Mouse (Mus musculus) midbrain, embryonic 14.5 days (tissue): ENCODE measurements around the gene Depdc5. TPM values are rescaled to one million over a fixed set of nuclear protein-coding genes. Genes with fewer than 3 reads are reported as not detected.
"Not testable (repeated sequence)": the region's sequence is repeated elsewhere in the genome, so short reads cannot be mapped to it uniquely, and the experiment has no call there.

Source experiments
- ATAC-seq: fragments of 200-750 bp; cut with Nextera tagmentation; 2 replicates; pipeline ENCODE4 v1.8.0; 2017; ENCODE audit warnings: moderate number of reproducible peaks, moderate library complexity; ENCODE audit not compliant: low FRiP score, low TSS enrichment
- DNase-seq: peaks from one replicate; pipeline ENCODE4 v3.0.0-alpha.2; 2015
- H3K27ac ChIP-seq: fragments of 300-500 bp; sonication (generic); replicated peaks from 2 replicates; pipeline ENCODE4 v1.5.1; 2014; ENCODE audit warnings: mild to moderate bottlenecking, low read depth, low read length, moderate library complexity
- H3K27me3 ChIP-seq: fragments of 300-500 bp; sonication (generic); 2 replicates; pipeline ENCODE4 v1.6.1; 2014; ENCODE audit warnings: low read length, control low read depth, mixed read lengths; ENCODE audit not compliant: control insufficient read depth, insufficient read depth
- H3K36me3 ChIP-seq: fragments of 300-500 bp; sonication (generic); 2 replicates; pipeline ENCODE4 v1.6.1; 2014; ENCODE audit warnings: low read length, control low read depth; ENCODE audit not compliant: control insufficient read depth, insufficient read depth
- H3K4me1 ChIP-seq: fragments of 300-500 bp; sonication (generic); 2 replicates; pipeline ENCODE4 v1.6.1; 2014; ENCODE audit warnings: mild to moderate bottlenecking, antibody characterized with exemption, low read length, control low read depth; ENCODE audit not compliant: control insufficient read depth, insufficient read depth
- H3K4me2 ChIP-seq: fragments of 300-500 bp; sonication (generic); 2 replicates; pipeline ENCODE4 v1.6.1; 2014; ENCODE audit warnings: mild to moderate bottlenecking, low read length, moderate library complexity
- H3K4me3 ChIP-seq: fragments of 300-500 bp; sonication (generic); replicated peaks from 2 replicates; pipeline ENCODE4 v1.5.1; 2014; ENCODE audit warnings: low read depth, low read length
- H3K9ac ChIP-seq: fragments of 300-500 bp; sonication (generic); replicated peaks from 2 replicates; pipeline ENCODE4 v1.6.1; 2014; ENCODE audit warnings: mild to moderate bottlenecking, low read length, moderate library complexity
- H3K9me3 ChIP-seq: fragments of 300-500 bp; sonication (generic); 2 replicates; pipeline ENCODE4 v1.6.1; 2016; ENCODE audit warnings: low read length, control low read depth, mixed read lengths; ENCODE audit not compliant: control insufficient read depth
- WGBS: fragments of 180-500 bp; shearing (Covaris S2); extraction: QIAGEN DNeasy Blood & Tissue Kit; methylation state at CpG from one replicate; pipeline ENCODE4 v1.1.7; 2014; 5-methylcytosine and 5-hydroxymethylcytosine counted together
- polyA plus RNA-seq: library from polyadenylated mRNA; unstranded; fragments of >200 nt; fragmentation: Nextera tagmentation; extraction: Ambion mirVana; gene quantifications from 2 replicates; pipeline ENCODE4 v1.2.1, GENCODE M21; 2014

The Depdc5 gene
- polyA plus RNA-seq, 1 experiment from 2014 or later: 30.9 TPM

DNA sequence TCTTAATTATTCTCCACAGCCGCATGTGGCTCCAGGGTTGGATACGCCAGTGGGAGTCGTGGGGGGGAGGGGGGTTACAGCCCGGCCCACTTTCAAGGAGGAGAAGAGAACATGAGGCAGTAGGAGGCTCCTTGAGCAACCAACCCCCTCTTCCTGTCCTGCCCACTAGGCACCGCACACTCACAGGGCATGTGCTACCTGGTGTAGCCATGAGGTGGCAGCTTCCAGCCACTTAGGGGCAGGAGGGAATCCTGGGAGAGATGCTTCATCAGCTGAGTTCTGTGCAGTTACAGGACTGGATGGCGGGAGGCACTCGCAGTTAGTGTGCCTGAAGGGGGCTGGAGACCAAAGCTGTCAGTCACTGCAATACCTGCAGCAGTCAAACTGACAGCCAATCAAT, 170.6 kb downstream of the Depdc5 start:
- DNase-seq (no peak), ATAC-seq (no peak)
- peaks cover under 1% of the 10 kb centered on the region; the same call in 1 of the 2 replicates for H3K36me3 ChIP-seq
- 21% methylated on average over 7 of the region's 7 CpGs for WGBS
- H3K27ac ChIP-seq: no peak overlapping the region
- no peak overlapping the region for H3K4me2 ChIP-seq
- no peaks in the 10 kb centered on the region for H3K9me3 ChIP-seq
- H3K27me3 ChIP-seq: no peaks in the 10 kb centered on the region
- H3K4me3 ChIP-seq: no peak overlapping the region
- no peak overlapping the region for H3K9ac ChIP-seq
- H3K4me1 ChIP-seq: peaks cover 26% of the 10 kb centered on the region

DNA sequence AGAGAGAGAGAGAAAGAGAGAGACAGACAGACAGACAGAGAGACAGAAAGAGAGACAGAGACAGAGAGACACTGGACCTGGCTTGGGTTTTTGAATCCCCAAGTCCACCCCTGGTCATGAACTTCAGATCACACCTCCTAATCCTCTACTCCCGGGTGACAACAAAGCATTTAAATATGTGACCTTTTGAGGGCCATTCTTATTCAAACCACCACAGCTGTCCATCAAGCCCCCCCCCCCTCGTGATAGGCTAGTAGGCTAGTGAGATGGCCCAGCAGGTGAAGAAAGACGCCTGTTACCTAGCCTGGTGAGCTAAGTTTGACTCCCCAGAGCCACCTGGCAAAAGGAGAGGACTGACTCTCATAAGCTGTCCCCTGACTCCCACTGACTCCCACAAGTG, 171.4 kb downstream of the Depdc5 start:
- no peak overlapping the region for H3K4me2 ChIP-seq
- peaks cover 22% of the 10 kb centered on the region for H3K4me1 ChIP-seq
- no peak for DNase-seq
- no peaks in the 10 kb centered on the region for H3K36me3 ChIP-seq
- H3K27ac ChIP-seq: no peak overlapping the region
- no peaks in the 10 kb centered on the region for H3K27me3 ChIP-seq
- no peak overlapping the region for H3K9ac ChIP-seq
- no peak for ATAC-seq
- no peak overlapping the region for H3K4me3 ChIP-seq
- H3K9me3 ChIP-seq: no peaks in the 10 kb centered on the region
- 24% methylated on average over 3 of the region's 3 CpGs for WGBS

DNA sequence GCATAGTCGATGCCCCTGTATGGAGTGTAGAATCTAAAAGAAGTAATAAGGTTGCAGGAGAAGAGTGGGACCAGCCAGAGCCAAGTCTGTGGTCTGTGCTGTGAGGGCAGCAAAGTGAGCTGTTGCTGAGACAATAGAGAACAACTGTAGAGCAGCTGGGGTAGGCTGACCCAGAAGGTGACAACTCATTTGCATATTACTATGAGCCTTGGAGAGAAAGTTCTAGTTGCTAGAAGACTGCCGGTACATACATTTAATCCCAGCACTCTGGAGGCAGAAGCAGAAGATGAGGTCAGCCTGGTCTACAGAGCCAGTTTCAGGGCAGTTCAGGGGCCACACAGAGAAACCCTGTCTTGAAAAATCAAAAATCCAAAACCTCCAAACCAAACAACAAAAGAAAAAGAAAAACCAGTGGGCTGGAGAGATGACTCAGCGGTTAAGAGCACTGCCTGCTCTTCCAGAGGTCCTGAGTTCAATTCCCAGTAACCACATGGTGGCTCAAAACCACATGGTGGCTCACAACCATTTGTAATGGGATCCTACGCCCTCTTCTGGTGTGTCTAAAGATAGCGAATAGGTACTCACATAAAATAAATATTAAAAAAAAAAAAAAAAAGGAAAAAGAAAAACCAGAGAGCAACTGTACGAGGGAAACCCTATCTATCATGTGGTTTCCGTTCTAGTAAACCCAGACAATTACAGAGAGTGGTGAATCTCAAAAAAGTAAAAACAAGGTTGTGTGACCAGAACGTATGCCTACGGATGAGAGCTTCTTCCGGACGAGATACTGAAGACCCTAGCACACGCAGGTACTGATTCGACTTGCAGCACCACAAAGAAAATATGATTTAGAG, 175.4 kb downstream of the Depdc5 start:
- H3K36me3 ChIP-seq: no peaks in the 10 kb centered on the region
- no peak overlapping the region for H3K4me3 ChIP-seq
- DNase-seq: no peak
- no peaks in the 10 kb centered on the region for H3K27me3 ChIP-seq
- ATAC-seq: no peak
- no peak overlapping the region for H3K27ac ChIP-seq
- WGBS: 50% methylated on average over 13 of the region's 13 CpGs
- H3K4me2 ChIP-seq: peak overlapping the region; percentile 48
- H3K4me1 ChIP-seq: 0 out of 2 replicates have a peak, but pooled peaks cover 2% of the 10 kb centered on the region
- H3K9me3 ChIP-seq: no peaks in the 10 kb centered on the region
- no peak overlapping the region for H3K9ac ChIP-seq

DNA sequence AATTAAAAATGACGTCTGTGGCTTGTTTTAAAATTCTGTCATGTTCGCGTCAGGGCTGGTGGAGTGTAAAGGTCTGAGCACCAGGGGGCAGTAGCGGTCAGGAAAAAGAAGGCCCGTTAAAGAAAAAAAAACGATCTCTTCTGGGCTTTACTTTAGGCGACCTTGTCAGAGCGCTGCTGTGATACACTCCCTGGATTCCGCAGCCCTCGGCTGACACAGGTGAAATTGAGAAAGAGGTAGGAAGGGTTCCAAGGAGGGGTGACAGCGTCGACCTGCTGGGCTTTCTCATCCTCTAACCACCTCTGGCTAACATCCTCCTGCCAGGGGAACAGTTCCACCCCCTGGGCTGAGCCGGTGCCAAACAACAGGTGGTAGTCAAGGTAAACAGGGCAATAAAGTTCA, 176.0 kb downstream of the Depdc5 start:
- H3K36me3 ChIP-seq: no peaks in the 10 kb centered on the region
- 0 out of 2 replicates have a peak, but pooled peaks cover 2% of the 10 kb centered on the region for H3K4me1 ChIP-seq
- peak overlapping the region; percentile 13; the same call in 1 of the 2 replicates for H3K4me3 ChIP-seq
- ATAC-seq: no peak
- no peak overlapping the region for H3K9ac ChIP-seq
- H3K27ac ChIP-seq: no peak overlapping the region
- peak; percentile 90 for DNase-seq
- WGBS: 5% methylated on average over 13 of the region's 13 CpGs
- no peaks in the 10 kb centered on the region for H3K9me3 ChIP-seq
- no peaks in the 10 kb centered on the region for H3K27me3 ChIP-seq
- peak overlapping the region; percentile 48 for H3K4me2 ChIP-seq

DNA sequence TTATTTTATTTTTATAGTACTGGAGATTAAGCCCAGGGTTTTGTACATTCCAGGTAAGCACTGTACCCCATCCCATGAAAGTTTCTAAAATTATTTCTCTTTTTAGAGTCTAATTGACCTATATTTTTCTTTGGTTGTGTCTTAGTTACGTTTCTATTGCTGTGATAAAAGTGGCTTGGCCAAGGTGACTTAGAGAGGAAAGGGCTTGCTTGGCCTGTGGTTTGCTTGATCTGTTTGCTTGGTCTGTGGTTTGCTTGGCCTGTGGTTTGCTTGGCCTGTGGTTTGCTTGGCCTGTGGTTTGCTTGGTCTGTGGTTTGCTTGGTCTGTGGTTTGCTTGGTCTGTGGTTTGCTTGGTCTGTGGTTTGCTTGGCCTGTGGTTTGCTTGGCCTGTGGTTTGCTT, 177.2 kb downstream of the Depdc5 start:
- not testable (repeated sequence) for ATAC-seq
- 85% methylated on average over 1 of the region's 1 CpGs for WGBS

DNA sequence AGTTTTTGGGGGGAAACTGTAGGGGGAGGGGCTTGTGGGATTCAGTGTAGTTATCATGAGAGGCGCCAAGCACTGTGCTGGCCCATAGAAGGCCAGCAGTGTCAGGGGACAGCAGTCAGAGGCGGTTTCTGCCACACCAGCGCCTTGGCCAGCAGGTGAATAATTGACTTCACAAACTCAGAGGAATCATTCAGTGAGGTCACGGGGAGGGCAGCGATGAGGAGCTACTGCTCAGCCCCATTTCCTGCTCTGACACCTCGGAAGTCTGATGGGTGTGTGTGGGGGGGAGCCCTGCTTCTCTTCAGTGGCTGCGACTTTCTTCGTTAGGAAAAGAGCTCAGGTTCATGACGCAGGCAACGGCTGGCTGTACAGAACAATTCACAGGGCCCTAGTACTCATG, 179.9 kb downstream of the Depdc5 start:
- Histone ChIP-seq H3K4me1 (0 out of 2 replicates have a peak, but pooled peaks cover 2% of the 10 kb centered on the region), H3K9me3 (no peaks in the 10 kb centered on the region), H3K4me2 (no peak overlapping the region), H3K4me3 (no peak overlapping the region), H3K27ac (no peak overlapping the region), H3K27me3 (no peaks in the 10 kb centered on the region), H3K36me3 (no peaks in the 10 kb centered on the region), H3K9ac (no peak overlapping the region)
- DNase-seq: no peak
- no peak for ATAC-seq
- 81% methylated on average over 10 of the region's 10 CpGs for WGBS

More for the DNA sequence above, 177.2 kb downstream of the Depdc5 start:
- not testable (repeated sequence) for H3K9me3 ChIP-seq, H3K9ac ChIP-seq, H3K4me3 ChIP-seq, H3K4me2 ChIP-seq, H3K27me3 ChIP-seq, H3K27ac ChIP-seq, DNase-seq, H3K36me3 ChIP-seq, H3K4me1 ChIP-seq

Other genes starting within 250 kb of the Depdc5 start
- gene Pisd, start 78.1 kb upstream of the Depdc5 start, polyA plus RNA-seq: 106 and 114 TPM in 2 replicates
- not detected in 2 replicates for gene Gm20671, start 36.6 kb upstream of the Depdc5 start, polyA plus RNA-seq
- gene Prr14l, start 9.4 kb upstream of the Depdc5 start, polyA plus RNA-seq: 13.5 and 15.8 TPM in 2 replicates
- 643 and 661 TPM in 2 replicates for gene Ywhah, start 155.1 kb downstream of the Depdc5 start, polyA plus RNA-seq
- gene Slc5a1, start 240.5 kb downstream of the Depdc5 start, polyA plus RNA-seq: not detected in 2 replicates